Mouse (Mus musculus): ENCODE measurements around the gene Cald1.

DNA sequence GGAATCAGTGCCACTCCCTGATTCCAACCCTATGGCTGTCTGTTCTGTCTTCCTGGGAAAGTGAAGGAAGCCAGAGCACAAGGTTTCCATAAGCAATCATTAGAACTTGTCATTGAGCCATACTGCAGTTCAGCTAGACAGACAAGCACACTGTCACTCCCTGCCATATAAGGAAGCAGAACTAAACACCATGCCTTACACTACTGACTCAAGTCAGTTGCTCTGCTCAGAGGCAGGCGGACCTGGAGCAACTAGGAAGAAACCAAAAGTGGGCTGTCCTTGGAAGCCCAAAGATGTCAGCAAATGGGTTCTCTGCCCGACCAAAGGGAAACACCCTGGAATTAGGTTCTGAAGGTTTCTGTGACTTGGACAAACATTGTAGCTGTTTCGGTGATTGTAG lies 10.3 kb downstream of the Cald1 start:
- TF ChIP-seq EP300 (IDR thresholded peaks at IDR 0.05; ENCODE audit: insufficient read depth, low read depth, low read length) (no peak), CTCF (IDR thresholded peaks at IDR 0.05; ENCODE audit: low read depth, low read length) (no peak)

Data from ES-Bruce4 (cell line).